Mouse (Mus musculus): ENCODE data around the gene Olfr330. TPM values are rescaled to one million over a fixed set of nuclear protein-coding genes. Genes with fewer than 3 reads are reported as not detected.

The Olfr330 gene
- polyA plus RNA-seq, 1 experiment = not detected

- TF ChIP-seq POLR2A (IDR thresholded peaks at IDR 0.05; ENCODE audit: borderline replicate concordance, extremely low read depth, low read depth, low read length) (no peak), CTCF (IDR thresholded peaks at IDR 0.05; ENCODE audit: insufficient read depth, low read length) (no peak)
- 73% methylated on average over 9 of the region's 9 CpGs for WGBS
- Histone ChIP-seq H3K4me3 (replicated peaks; ENCODE audit: extremely low read depth, low read depth, low read length) (no peak overlapping the region), H3K4me1 (ENCODE audit: control insufficient read depth, insufficient read depth, low read length) (no peaks in the 10 kb centered on the region)
- no peak for DNase-seq
These were observed 35.9 kb downstream of the Olfr330 start for GRCm38 (mm10) chr11:58498761-58499160.

DNA sequence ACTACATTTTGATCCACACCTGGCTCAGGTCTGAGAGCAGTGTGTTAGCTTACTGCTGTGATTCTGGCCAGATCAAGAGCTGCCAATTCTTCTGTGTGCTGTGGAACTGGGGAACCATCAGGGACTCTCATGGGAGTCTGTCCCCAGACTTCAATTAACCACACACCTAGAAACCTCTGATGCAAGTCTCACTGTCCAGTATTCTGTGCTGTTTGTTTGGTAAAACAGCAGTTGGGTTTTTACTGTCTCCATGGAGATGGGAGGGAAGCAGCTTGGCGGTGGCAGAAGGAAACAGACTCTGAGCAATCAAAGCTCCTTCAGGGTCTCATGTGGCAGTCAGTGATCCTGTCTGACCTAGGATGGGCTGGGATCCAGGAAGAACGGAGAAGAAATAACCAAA lies 42.2 kb downstream of the Olfr330 start, which contains the start of gene Olfr332:
TSS of gene Olfr332 (minus strand) at position 101 of the 400 bp plus-strand sequence.
- WGBS = 66% methylated on average over 2 of the region's 2 CpGs
- no peak for TF ChIP-seq CTCF (IDR thresholded peaks at IDR 0.05; ENCODE audit: insufficient read depth, low read length)
- no peak for TF ChIP-seq POLR2A (IDR thresholded peaks at IDR 0.05; ENCODE audit: borderline replicate concordance, extremely low read depth, low read depth, low read length)
- no peak for DNase-seq
- H3K4me1 ChIP-seq (ENCODE audit: control insufficient read depth, insufficient read depth, low read length) = no peaks in the 10 kb centered on the region
- H3K4me3 ChIP-seq (replicated peaks; ENCODE audit: extremely low read depth, low read depth, low read length) = no peak within 1 kb of the TSS

Other genes with a start within 250 kb of the Olfr330 start
- gene Zfp692, start 227.8 kb downstream of the Olfr330 start, polyA plus RNA-seq (2012; rRNA removed) = 17.0 and 24.1 TPM in 2 replicates
- 30.2 and 30.6 TPM in 2 replicates for gene Zfp672, start 204.5 kb downstream of the Olfr330 start, polyA plus RNA-seq (2012; rRNA removed)
- 29.4 and 36.5 TPM in 2 replicates for gene Sh3bp5l, start 204.1 kb downstream of the Olfr330 start, polyA plus RNA-seq (2012; rRNA removed)
- 0.71 and 47.1 TPM in 2 replicates for gene Lypd8, start 155.8 kb downstream of the Olfr330 start, polyA plus RNA-seq (2012; rRNA removed)
- gene 1810065E05Rik, start 113.7 kb downstream of the Olfr330 start, polyA plus RNA-seq (2012; rRNA removed) = 1.7 TPM in 1 of 2 replicates, not detected in the other
- not detected in 2 replicates for gene Gm12253, start 102.3 kb downstream of the Olfr330 start, polyA plus RNA-seq (2012; rRNA removed)
- not detected in 2 replicates for gene Lypd9, start 81.9 kb downstream of the Olfr330 start, polyA plus RNA-seq (2012; rRNA removed)
- gene Olfr30, start 72.6 kb downstream of the Olfr330 start, polyA plus RNA-seq (2012; rRNA removed) = not detected in 2 replicates
- gene Olfr332, start 42.3 kb downstream of the Olfr330 start, polyA plus RNA-seq (2012; rRNA removed) = not detected in 2 replicates
- not detected in 2 replicates for gene Olfr331, start 32.3 kb downstream of the Olfr330 start, polyA plus RNA-seq (2012; rRNA removed)
- 0.08 TPM in 1 of 2 replicates, not detected in the other for gene Olfr329-ps, start 11.6 kb upstream of the Olfr330 start, polyA plus RNA-seq (2012; rRNA removed)
- gene Olfr328, start 20.8 kb upstream of the Olfr330 start, polyA plus RNA-seq (2012; rRNA removed) = not detected in 2 replicates
- 0.07 TPM in 1 of 2 replicates, not detected in the other for gene Olfr224, start 35.7 kb upstream of the Olfr330 start, polyA plus RNA-seq (2012; rRNA removed)
- not detected in 2 replicates for gene Olfr325, start 42.9 kb upstream of the Olfr330 start, polyA plus RNA-seq (2012; rRNA removed)
- not detected in 2 replicates for gene Olfr324, start 60.3 kb upstream of the Olfr330 start, polyA plus RNA-seq (2012; rRNA removed)
- not detected in 2 replicates for gene 2210407C18Rik, start 81.2 kb upstream of the Olfr330 start, polyA plus RNA-seq (2012; rRNA removed)
- gene Olfr323, start 95.7 kb upstream of the Olfr330 start, polyA plus RNA-seq (2012; rRNA removed) = not detected in 2 replicates
- gene Trim58, start 105.6 kb upstream of the Olfr330 start, polyA plus RNA-seq (2012; rRNA removed) = 0.08 TPM in 1 of 2 replicates, not detected in the other
- not detected in 2 replicates for gene Olfr322, start 123.9 kb upstream of the Olfr330 start, polyA plus RNA-seq (2012; rRNA removed)
- gene Olfr320, start 146.3 kb upstream of the Olfr330 start, polyA plus RNA-seq (2012; rRNA removed) = not detected in 2 replicates
- gene Olfr319, start 164.3 kb upstream of the Olfr330 start, polyA plus RNA-seq (2012; rRNA removed) = not detected in 2 replicates
- gene Olfr318, start 189.2 kb upstream of the Olfr330 start, polyA plus RNA-seq (2012; rRNA removed) = not detected in 2 replicates
- not detected in 2 replicates for gene Olfr317, start 204.4 kb upstream of the Olfr330 start, polyA plus RNA-seq (2012; rRNA removed)
- not detected in 2 replicates for gene Olfr316, start 217.9 kb upstream of the Olfr330 start, polyA plus RNA-seq (2012; rRNA removed)
- gene Olfr315, start 238.4 kb upstream of the Olfr330 start, polyA plus RNA-seq (2012; rRNA removed) = not detected in 2 replicates
- gene Olfr314, start 248.1 kb upstream of the Olfr330 start, polyA plus RNA-seq (2012; rRNA removed) = not detected in 2 replicates

Data from lung, adult 2 months (tissue).